Mouse (Mus musculus) frontal cortex, postnatal 10 days (tissue): ENCODE data around the gene Podn.
"Not testable (repeated sequence)": the region's sequence is repeated elsewhere in the genome, so short reads cannot be mapped to it uniquely, and the experiment has no call there.

ENCODE experiments used
- DNase-seq, 2 experiments: peaks; one replicate each; pipeline ENCODE4 v3.0.0; 2022; ENCODE audit warnings: low spot score in 2 of 2, mixed read lengths in 1 of 2

Gene Podn

DNA sequence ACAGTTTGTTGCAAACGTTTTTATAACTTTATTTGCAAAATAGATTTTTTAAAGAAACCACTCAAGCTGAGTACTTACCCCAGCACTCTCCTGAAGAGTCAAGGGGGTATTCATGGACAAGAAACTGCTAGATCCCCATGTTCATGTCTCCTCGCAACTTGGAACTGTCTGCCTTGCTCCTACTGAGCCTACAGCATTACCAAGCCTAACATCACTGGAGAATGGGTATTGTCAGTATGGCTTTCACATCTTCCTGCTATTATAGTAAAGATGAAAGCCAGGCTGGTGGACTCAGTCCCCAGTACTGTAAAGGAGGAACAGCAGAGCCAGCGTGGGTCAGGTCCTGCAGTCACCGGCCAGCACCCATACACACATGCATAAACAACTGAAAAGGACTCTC, at the start of gene Podn:
Gene Podn (minus strand): TSS at position 101 of the 400 bp plus-strand sequence.
- no peak for DNase-seq

DNA sequence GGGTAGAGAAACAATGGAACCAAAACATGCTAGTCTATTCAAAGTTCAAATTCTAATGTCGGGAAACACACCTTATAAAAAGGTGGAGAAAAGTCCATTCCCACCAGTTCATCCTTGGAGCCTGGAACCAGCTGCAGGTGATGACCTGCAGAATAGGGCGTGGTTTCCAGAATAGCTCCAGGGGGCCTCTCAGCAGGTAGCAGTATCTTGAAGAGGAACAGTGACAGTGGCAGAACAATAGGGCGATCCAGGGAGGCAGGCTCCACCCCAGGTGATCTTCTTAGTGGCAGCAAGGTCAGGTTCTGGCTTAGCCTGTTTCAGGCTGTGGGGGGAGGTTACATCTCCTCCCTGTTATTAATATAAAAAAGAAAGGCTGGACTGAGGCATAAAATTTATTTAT, 49.3 kb upstream of the Podn start:
- not testable (repeated sequence) for DNase-seq

DNA sequence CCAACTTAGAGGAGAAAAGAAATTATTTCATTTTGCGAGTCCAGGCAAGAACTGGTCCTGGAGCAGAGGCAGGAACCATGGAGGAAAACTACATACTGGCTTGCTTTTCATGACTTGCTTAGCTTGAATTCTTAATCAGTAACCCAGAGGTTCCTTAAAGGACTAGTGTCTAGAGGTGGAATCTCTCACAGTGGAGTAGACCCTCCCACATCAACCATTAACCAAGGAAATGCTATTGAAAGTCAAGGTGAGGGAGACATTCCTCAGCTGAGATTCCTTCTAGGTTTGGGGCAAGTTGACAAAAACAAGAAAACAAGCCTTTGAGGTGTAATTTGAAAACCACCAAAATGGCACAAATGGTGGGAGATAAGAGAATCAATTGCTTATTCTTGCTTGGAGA, 48.6 kb upstream of the Podn start, which contains the start of gene Scp2:
Gene Scp2 (minus strand): TSS at position 119 of the 400 bp plus-strand sequence.
- DNase-seq: no peak

DNA sequence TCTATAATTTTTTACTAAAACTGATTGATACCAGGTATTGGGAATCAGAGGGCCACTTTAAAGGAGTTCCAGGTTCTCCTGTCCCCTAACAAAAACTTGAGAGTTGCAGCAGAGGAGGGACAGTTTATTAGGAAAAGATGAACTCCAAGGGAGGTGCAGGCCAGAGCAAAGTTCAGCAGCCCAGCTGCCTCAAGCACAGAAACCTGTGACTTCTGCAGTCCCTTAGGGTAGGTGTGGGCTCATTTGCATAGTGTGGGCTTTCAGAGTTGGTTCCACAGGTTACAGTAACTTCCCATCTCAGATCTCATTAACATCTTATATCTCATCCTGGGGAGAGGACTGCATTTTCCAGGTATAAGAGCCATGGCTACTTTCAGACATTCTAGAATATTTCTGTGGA, 47.5 kb upstream of the Podn start:
- DNase-seq: no peak

DNA sequence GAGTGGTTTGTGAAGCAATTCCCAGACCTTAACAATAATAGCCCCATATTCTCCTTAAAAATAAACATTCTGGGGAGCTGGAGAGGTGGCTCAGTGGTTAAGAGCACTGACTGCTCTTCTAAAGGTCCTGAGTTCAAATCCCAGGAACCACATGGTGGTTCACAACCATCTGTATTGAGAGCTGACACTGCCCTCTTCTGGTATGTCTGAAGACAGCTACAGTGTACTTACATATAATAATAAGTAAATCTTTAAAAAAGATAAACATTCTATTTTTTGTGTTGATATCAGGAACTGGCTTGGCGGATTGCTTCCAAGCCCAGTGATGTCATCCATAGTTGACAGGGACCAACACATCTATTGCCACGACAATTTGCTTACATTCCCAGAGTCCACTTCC, 46.9 kb upstream of the Podn start:
- not testable (repeated sequence) for DNase-seq

DNA sequence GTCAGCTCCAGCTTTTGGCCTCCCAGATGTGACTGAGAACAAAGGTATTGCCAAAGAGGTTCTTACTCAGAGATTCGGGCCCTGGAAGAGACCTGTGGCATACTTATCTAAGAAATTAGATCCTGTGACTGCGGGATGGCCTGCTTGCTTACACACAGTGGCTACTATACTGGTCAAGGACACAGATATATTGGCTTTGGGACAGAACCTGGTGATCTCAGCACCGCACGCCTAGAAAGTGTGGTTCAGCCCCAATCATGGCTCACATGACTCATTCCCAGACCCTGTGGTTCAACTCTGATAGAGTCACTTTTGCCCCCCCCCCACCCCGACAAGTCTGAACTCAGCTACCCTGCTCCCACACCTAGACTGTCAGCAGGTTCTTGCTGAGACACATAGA, 40.7 kb upstream of the Podn start:
- no peak for DNase-seq

DNA sequence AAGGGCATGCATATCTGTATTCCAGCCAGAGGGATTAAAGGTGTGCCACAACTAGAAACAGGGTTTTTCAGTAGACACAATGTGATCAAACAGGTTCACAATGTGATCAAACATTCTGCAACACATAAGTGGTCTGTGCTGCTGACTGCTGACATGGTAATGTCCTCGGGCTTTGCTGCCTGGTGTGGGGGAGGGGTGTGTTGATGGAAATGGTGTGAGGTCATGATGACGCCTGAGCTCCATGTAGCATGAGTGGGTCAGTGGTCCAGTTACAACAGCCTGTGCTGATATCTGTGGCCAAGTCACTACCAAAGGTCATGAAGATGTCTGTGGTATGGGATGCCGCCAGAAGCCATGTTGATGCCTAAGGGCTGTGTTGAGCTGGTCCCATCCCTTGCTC, 34.2 kb upstream of the Podn start:
- no peak for DNase-seq

DNA sequence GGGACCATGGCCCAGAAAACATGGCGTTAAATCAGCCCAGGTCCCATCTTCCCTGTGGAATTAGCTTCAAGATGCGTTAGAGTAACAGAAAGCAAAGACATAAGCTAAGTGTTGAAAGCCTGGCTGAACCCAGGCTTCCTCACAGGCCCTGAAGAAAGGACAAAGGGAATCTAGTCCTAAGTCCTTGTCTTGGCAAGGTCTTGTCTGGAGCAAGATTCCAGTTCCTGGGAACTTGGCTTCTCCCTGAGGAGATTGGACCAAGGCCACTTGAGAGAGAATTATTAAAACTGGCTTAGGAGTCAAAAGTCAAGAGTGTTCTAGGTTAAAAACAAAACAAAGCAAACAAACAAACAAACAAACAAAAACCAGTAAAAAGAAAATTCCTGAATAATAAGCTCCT, 32.1 kb upstream of the Podn start:
- no peak for DNase-seq

DNA sequence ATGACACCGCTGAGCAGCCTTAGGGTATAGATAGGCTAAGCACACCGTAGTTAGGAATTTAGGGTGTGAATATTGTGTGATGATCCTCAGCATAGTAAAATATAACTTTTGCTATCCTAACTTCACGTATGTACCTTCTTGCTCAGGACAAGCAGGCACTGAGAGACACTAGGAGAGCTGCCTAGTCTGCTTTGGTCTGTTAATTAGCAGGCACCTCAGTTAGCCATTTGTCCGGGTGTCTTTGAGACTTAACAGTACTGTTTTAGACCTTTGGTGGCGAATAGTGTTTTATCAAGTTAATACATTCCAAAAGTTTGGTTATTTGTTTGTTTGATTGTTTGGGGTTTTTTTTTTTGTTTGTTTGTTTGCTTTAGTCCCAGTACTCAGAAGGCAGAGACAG, 31.3 kb upstream of the Podn start:
- no peak for DNase-seq

DNA sequence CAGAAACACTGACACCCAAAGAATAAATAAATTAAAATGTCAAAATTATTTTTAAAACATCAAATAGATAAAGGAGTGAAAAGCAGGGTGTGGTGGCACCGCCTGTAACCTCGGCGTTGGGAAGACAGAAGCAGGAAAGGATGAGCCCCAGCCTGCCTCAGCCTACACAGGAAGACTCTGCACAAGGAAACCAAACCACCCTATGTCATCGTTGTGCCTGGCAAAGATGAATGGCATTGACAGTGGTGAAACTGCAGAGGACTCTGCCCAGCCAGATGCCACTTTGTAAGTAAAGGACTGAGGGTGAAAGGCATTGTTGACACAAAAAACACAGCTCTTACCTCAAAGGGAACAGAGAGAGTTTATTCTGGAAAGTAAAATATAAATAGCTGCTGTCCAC, 30.0 kb upstream of the Podn start:
- no peak for DNase-seq

DNA sequence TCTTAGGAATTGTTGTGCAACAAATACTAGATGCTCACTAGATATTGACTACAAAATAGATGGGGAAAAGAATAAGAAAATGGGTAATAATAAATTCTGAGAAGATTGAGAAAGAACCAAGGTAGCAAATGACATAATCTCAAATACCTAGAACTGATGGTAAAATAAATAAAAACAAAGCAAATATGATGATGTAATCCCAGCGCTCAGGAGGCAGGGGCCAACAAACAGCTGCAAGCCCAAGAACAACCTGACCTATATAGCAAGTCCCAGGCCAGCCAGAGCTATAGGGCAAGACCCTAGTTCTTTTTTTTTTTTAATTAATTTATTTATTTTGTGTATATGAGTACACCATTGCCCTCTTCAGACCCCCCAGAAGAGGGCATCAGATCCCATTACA, 27.9 kb upstream of the Podn start:
- no peak for DNase-seq

DNA sequence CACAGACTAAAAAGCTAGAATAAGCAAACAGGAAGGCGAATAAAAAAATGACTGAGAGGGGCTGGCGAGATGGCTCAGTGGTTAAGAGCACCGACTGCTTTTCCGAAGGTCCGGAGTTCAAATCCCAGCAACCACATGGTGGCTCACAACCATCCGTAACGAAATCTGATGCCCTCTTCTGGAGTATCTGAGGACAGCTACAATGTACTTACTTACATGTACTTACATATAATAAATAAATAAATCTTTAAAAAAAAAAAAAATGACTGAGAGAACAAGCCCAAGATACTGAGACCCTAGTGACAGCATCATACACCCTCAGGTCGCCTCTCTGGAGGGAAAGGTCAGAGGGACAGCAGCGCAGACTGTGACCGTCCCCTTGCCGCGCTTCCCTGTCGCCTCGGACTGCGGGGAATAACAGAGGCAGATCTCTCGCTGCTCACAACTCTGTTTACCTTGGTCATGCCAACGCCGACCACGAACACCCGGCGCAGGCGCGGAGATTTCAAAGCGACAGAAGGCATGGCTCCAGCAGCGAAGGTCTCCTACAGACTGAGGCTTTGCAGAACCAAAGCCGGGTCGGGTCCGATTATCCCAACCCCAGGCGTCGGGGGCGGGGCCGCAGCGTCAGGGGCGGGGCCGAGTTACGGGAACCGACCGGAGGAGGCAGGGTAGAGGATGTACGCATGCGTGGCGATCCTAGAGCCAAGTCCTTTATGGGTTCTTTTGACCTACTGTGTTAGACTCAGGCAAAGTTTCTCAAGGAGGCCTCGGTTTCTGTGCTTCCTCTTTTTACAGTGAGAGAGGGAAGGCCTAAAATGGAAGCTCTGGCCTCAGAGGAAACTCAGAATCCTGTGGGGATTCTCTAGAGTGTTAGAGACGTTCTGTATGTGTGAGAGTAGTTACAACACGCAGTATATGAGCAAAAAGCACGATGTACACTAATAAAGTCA, 22.0 kb upstream of the Podn start:
- DNase-seq: peak; percentile 85 to 90

DNA sequence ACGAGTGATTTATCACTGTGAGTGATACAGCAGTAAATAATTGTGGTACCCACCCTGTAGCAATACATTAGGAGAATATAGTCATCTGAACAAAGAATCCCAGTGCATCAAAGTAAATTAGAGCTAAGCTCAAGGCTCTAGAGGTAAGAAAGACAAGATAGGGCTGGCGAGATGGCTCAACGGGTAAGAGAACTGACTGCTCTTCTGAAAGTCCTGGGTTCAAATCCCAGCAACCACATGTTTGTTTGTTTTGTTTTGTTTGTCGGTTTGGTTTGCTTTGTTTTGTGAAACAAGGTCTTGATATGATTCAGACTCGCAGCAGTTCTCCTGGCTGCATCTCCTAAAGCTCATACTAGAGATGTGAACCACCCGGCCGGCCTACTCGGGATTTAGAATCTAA, 21.2 kb upstream of the Podn start:
- no peak for DNase-seq

DNA sequence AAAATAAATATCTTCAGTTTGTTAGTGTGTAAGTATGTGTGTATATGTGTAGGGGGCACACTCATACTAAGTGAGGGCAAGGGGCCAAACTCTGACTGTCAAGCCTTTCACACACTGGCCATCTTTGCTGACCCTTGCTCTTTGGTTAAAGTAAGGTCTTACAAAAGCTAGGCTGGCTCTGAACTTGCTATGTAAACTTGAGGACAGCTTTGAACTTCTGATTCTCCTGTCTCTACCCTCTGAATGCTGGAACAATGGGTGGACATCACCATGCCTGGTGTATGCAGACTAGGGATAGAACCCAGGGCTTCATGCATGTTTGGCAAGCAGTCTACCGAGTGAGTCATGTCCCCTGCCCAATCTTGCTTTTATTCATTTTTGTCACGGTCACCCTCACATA, 20.2 kb upstream of the Podn start:
- no peak for DNase-seq

DNA sequence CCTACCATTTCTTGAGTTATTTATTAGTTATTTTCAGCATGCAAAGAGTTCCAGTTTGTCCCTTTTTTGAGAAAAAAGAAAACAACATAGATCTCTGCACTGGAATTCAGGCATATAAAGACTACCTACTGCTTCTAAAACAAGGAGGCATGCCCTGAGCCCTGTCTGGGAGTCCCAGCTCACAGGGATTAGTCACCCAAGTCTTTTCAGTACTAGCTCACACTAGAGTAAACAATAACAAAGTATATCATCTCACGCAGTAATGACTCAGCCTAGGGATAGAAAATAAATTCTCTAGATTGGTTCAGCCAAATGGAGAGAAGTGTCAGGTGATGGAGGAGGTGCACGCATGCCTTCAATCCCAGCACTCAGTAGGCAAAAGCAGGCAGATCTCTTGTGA, 14.5 kb upstream of the Podn start:
- DNase-seq: no peak

DNA sequence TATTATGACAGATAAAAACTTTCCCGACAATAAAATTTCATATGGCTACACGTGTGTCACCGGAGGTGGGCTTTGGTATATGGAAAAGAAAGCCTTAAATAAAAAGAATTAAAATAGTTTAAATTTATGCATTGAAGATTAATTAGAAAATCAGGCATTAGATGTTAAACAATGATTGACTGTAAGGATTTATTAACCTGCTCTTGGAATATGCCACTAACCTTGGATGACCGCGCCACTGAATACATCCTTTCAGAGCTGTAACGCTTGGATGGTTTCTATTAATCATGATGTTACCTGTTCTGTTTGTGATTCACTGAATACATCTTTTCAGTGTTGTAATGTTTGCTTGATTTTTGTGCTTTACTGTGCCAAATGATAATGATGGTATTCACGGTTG, 13.5 kb upstream of the Podn start:
- DNase-seq: no peak

DNA sequence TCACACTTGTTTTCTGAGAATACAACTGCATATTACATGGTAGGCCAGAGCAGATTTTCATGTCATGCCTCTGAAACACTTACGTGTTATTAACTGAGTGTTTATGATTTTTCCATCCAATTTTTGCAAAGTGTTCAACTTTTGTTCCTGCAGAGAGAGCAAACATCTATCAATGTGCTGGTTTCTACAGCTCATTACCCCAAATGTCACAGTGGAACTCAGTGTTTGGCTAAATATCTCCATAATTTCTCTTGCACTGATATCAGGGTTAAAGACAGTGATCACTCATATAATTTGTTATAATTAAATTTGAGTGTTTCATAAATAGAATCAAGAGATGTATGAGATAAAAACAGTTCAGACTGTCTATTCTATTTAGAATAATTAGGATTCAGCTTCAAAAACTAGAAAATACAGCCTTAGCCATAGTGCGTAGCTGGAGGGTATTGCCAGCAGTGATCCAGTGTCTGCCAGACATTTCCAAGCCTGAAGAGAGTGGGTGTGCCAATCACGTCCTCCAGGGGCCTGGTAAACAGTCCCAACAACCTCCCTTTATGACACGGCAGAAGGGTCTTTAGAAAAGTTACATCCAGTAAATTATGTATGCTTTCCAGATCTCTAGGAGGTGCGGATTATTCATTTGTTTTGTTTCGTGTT, 3.4 kb downstream of the Podn start:
- no peak for DNase-seq

DNA sequence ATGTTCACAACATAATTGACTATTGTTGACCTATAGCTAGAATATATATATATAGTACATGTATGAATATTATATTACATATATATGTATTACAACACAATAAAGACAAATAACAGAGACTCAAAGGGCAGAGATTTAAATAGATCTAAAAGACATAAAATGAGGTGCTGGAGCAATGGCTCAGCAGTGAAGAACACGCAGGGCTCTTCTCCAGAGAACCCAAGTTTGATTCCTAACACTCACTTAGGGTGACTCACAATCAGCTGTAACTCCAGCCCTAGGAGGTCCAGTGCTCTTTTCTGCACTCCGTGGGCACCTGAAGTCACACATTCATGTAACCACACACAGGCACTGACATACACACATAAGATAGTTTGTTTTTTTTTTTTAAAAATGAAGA, 12.3 kb downstream of the Podn start:
- no peak for DNase-seq

DNA sequence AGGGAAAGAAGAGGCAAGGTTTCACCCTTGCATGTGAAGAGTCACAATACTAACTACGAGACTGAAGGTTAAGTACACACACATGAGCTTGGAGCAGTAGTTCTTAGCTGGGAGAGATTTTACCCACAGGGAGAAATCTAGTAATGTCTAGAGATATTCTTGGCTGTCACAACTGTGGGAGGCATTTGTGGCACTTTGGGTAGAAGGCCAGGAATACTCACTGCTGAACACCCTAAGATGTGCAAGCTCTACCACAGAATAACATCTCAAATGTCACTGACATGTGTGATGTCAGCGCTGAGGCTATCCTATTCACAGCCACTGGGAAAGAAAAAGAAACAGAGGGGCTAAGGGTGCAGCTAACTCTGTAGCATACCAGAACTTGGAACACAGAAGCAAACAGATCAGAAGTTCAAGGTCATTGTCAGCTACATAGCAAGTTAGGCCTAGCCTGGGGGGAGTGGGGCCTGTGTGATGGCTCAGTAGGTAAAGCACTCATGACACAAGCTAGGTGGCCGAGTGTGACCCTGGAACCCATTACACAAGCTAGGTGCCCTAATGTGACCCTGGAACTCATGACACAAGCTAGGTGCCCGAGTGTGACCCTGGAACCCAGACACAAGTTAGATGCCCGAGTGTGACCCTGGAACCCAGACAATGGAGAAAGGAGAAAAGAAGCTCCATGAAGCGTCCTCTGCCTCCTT, 13.1 kb downstream of the Podn start:
- no peak for DNase-seq

DNA sequence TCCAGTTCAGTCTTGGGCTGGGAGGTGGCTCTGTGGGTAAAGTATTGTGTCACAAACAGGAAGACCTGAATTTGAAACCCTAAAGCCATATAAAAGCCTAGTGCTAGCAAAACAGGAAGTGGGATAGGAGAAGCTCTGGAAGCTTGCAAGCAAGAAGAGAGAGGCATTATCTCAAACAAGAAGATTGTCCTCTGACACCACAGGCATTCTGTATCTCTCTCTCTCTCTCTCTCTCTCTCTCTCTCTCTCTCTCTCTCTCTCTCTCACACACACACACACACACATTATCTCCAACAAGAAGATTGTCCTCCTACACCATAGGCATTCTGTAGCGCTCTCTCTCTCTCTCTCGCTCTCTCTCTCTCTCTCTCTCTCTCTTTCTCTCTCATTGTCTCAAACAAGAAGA, 13.8 kb downstream of the Podn start:
- DNase-seq: no peak

DNA sequence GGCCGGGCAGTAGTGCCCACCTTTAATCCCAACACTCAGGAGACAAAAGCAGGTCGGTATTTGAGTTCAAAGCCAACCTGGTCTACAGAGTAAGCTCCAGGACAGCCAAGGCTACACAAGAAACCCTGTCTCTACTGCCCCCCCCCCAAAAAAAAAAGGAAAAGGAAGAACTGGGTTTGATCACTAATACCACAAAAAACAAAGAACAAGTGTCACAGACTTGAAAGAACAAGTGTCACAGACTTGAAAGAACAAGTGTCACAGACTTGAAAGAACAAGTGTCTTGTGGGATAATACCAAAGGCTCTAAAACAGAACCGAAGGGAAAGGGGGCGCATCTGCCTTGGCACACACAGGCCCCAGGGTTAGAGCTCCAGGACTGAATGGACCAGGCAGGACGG, 15.4 kb downstream of the Podn start:
- no peak for DNase-seq

DNA sequence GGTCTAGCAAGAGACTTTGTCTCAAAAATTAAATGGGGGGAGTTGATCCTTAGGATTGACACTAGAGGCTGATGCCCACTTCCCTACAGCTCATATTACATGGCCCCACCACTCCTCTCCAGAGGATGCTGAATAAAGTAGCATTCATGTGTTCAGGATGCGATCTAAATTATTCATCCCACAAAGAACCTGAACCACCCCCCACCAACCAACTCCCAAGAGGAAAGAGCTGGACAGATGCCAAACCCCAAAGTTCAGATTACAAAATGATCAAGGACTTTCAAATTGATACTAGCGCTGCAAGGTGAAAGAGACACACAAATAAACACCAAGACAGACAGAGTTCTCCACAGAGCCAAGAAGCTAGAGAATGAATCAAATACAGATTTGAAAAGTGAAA, 16.5 kb downstream of the Podn start:
- DNase-seq: no peak

DNA sequence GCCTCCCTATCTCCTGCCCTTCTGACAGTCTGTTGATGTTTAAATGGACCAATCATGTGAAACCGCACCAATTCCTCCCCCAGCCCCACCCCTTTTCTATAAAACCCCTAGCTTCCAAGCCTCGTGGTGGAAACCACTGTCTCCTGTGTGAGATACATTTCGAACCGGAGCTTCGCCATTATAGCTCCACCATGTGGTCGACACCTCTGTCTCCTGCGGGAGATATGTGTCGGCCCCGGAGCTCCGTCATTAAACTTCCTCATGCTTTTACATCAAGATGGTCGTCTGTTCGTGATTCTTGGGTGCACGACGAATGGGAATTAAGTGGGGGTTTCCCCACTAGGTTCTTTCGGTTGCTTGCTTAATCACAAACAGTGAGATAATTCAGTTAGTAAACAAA, 17.1 kb downstream of the Podn start:
- DNase-seq: not testable (repeated sequence)
